Mouse (Mus musculus): ENCODE results near the gene Btn2a2.
A peak's percentile ranks its signal among the peaks of the same experiment; 100 is the strongest.

The Btn2a2 gene

GRCm38 (mm10) chr13:23488400-23489322 lies at the start of gene Btn2a2:
Gene Btn2a2 (minus strand): TSS chr13:23488857.
- peak; percentile 63 for DNase-seq (ENCODE audit: low spot score)

- no peak for DNase-seq (ENCODE audit: low spot score)
Observed at GRCm38 (mm10) chr13:23538249-23538648, 49.6 kb upstream of the Btn2a2 start.

- DNase-seq (ENCODE audit: low spot score), result no peak
Observed at GRCm38 (mm10) chr13:23537006-23537710, 48.5 kb upstream of the Btn2a2 start.

GRCm38 (mm10) chr13:23536076-23536822 lies 47.6 kb upstream of the Btn2a2 start:
- DNase-seq (ENCODE audit: low spot score), result no peak

GRCm38 (mm10) chr13:23535137-23536075 lies 46.7 kb upstream of the Btn2a2 start, which contains the start of gene Hist1h3g:
Gene Hist1h3g (plus strand): TSS chr13:23535422.
- peak; percentile 85 for DNase-seq (ENCODE audit: low spot score)

- DNase-seq (ENCODE audit: low spot score), result no peak
Observed at GRCm38 (mm10) chr13:23534368-23535131, 45.9 kb upstream of the Btn2a2 start.

GRCm38 (mm10) chr13:23533560-23534367 lies 45.1 kb upstream of the Btn2a2 start, which contains the start of gene Hist1h2af:
Gene Hist1h2af (plus strand): TSS chr13:23533906.
- peak; percentile 75 for DNase-seq (ENCODE audit: low spot score)

- DNase-seq (ENCODE audit: low spot score), result no peak
Observed at GRCm38 (mm10) chr13:23532262-23533075, 43.8 kb upstream of the Btn2a2 start.

GRCm38 (mm10) chr13:23530901-23531875 lies 42.5 kb upstream of the Btn2a2 start, which contains the start of gene Hist1h4h:
Gene Hist1h4h (plus strand): TSS chr13:23531050.
- peak; percentile 99 for DNase-seq (ENCODE audit: low spot score)

- peak; percentile 79 for DNase-seq (ENCODE audit: low spot score)
Observed at GRCm38 (mm10) chr13:23530181-23530900, 41.7 kb upstream of the Btn2a2 start.

GRCm38 (mm10) chr13:23529480-23530165 lies 41.0 kb upstream of the Btn2a2 start:
- no peak for DNase-seq (ENCODE audit: low spot score)

- no peak for DNase-seq (ENCODE audit: low spot score)
Observed at GRCm38 (mm10) chr13:23529005-23529404, 40.3 kb upstream of the Btn2a2 start.

- peak; percentile 99 for DNase-seq (ENCODE audit: low spot score)
Observed at GRCm38 (mm10) chr13:23526312-23526711, 37.7 kb upstream of the Btn2a2 start.

- DNase-seq (ENCODE audit: low spot score), result no peak
Observed at GRCm38 (mm10) chr13:23525901-23526300, 37.2 kb upstream of the Btn2a2 start.

GRCm38 (mm10) chr13:23524654-23525053 lies 36.0 kb upstream of the Btn2a2 start:
- peak; percentile 68 for DNase-seq (ENCODE audit: low spot score)

GRCm38 (mm10) chr13:23523976-23524375 lies 35.3 kb upstream of the Btn2a2 start:
- DNase-seq (ENCODE audit: low spot score), result no peak

All from layer of hippocampus, adult 9-10 months (tissue).